Mouse (Mus musculus) kidney, embryonic 16.5 days (tissue): Measurements from ENCODE around the gene Rrbp1. TPM values are rescaled to one million over a fixed set of nuclear protein-coding genes. Genes with fewer than 3 reads are reported as not detected.
A peak's percentile ranks its signal among the peaks of the same experiment; 100 is the strongest.

Source experiments
- ATAC-seq: fragments of 200-750 bp; cut with Nextera tagmentation; 2 replicates; pipeline ENCODE4 v1.8.0; 2017; ENCODE audit warnings: moderate TSS enrichment; ENCODE audit not compliant: low FRiP score, low TSS enrichment
- H3K27ac ChIP-seq: fragments of 300-500 bp; sonication (generic); 2 replicates; pipeline ENCODE4 v1.5.1; 2014; ENCODE audit warnings: low read length
- H3K27me3 ChIP-seq: fragments of 300-500 bp; sonication (generic); 2 replicates; pipeline ENCODE4 v1.6.1; 2014; ENCODE audit warnings: low read length, control low read depth, mixed read lengths; ENCODE audit not compliant: insufficient read depth
- H3K36me3 ChIP-seq: fragments of 300-500 bp; sonication (generic); 2 replicates; pipeline ENCODE4 v1.6.1; 2014; ENCODE audit warnings: low read length, control low read depth, mixed read lengths; ENCODE audit not compliant: insufficient read depth
- H3K4me1 ChIP-seq: fragments of 300-500 bp; sonication (generic); 2 replicates; pipeline ENCODE4 v1.6.1; 2014; ENCODE audit warnings: low read length, control low read depth, mixed read lengths; ENCODE audit not compliant: insufficient read depth
- H3K4me2 ChIP-seq: fragments of 300-500 bp; sonication (generic); replicated peaks from 2 replicates; pipeline ENCODE4 v1.6.1; 2014; ENCODE audit warnings: low read depth, low read length
- H3K4me3 ChIP-seq: fragments of 300-500 bp; sonication (generic); 2 replicates; pipeline ENCODE4 v1.5.1; 2014; ENCODE audit warnings: mild to moderate bottlenecking, low read length
- H3K9ac ChIP-seq: fragments of 300-500 bp; sonication (generic); replicated peaks from 2 replicates; pipeline ENCODE4 v1.6.1; 2014; ENCODE audit warnings: low read length
- H3K9me3 ChIP-seq: fragments of 300-500 bp; sonication (generic); 2 replicates; pipeline ENCODE4 v1.6.1; 2016; ENCODE audit warnings: low read length, control low read depth
- WGBS: fragments of 180-500 bp; shearing (Covaris S2); extraction: QIAGEN DNeasy Blood & Tissue Kit; methylation state at CpG from one replicate; pipeline ENCODE4 v1.1.7; 2014; 5-methylcytosine and 5-hydroxymethylcytosine counted together
- polyA plus RNA-seq: library from polyadenylated mRNA; unstranded; fragments of >200 nt; fragmentation: Nextera tagmentation; extraction: Ambion mirVana; gene quantifications from 2 replicates; pipeline ENCODE4 v1.2.1, GENCODE M21; 2015

The Rrbp1 gene
- polyA plus RNA-seq, 1 experiment from 2014 or later = 66.7 TPM

DNA sequence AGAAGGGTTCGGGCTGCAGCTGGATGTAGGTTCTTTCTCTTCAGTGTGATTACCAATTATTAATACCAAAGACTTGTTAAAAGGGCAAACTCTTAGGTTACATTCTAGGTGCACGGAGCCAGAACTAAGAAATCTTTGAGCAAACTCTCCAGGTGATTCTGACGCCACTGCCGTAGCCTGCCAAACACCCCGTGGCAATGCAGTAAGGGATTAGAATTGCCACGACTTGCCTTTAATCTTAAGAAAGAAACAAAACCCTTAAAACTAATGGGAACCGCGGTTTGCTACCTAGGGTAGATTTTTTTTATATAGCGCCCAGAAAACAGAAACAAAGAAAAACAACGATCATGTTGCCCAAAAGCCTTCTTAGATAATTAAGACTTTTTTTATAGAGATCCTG lies 96.8 kb downstream of the Rrbp1 start:
- Histone ChIP-seq H3K27ac (peak overlapping the region; percentile 100), H3K4me1 (peaks cover 28% of the 10 kb centered on the region), H3K4me2 (peak overlapping the region; percentile 75), H3K4me3 (peak overlapping the region; percentile 90), H3K9me3 (no peaks in the 10 kb centered on the region), H3K27me3 (no peaks in the 10 kb centered on the region), H3K36me3 (no peaks in the 10 kb centered on the region), H3K9ac (peak overlapping the region; percentile 95)
- ATAC-seq = no peak
- 4% methylated on average over 10 of the region's 10 CpGs for WGBS

DNA sequence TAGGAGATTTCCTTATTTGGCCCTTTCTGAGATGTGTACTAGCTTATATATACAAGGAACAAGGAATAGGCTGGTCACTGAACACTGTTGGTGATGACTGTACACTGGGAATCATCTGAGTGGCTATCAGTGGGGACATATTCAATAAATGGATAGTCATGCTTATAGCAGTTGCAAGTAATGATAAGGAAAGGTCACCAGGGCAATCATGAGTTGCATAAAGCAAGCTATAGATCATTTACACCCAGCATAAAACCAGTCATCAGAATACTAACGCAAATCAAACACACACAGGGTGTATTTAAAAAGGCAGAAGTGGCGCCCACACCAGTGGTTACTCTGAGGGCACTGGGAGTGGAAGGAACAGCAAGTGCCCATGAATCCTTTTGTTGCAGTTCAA lies 98.9 kb downstream of the Rrbp1 start:
- Histone ChIP-seq H3K4me2 (no peak overlapping the region), H3K27me3 (no peaks in the 10 kb centered on the region), H3K4me3 (no peak overlapping the region), H3K27ac (no peak overlapping the region), H3K9me3 (no peaks in the 10 kb centered on the region), H3K9ac (no peak overlapping the region), H3K36me3 (no peaks in the 10 kb centered on the region), H3K4me1 (peaks cover 10% of the 10 kb centered on the region)
- 95% methylated on average over 2 of the region's 2 CpGs for WGBS
- no peak for ATAC-seq

DNA sequence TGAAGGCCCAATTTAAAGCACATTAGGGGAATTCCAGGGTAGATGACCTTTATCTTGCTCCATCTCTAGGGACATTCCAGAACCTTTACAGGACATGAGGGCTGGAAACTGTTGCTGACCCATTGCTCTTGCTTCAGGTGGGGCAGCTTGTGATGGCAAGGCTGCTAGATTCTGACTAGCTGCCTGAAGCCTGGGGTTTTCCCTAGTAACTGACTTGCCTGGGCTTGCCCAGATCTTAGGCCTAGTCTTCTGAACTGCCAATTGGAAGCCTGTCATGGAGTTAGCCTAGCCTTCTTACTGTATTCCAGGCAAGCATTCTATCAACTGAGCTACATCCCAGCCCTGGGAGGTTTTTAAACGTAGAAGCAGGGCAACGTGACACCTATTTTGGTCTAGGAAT lies 101.8 kb downstream of the Rrbp1 start:
- no peak overlapping the region for H3K4me3 ChIP-seq
- 0 out of 2 replicates have a peak, but pooled peaks cover 3% of the 10 kb centered on the region for H3K4me1 ChIP-seq
- no peak overlapping the region for H3K27ac ChIP-seq
- no peak overlapping the region for H3K9ac ChIP-seq
- no peaks in the 10 kb centered on the region for H3K9me3 ChIP-seq
- ATAC-seq = no peak
- no peaks in the 10 kb centered on the region for H3K27me3 ChIP-seq
- no peaks in the 10 kb centered on the region for H3K36me3 ChIP-seq
- no peak overlapping the region for H3K4me2 ChIP-seq
- WGBS = 66% methylated on average over 2 of the region's 2 CpGs

DNA sequence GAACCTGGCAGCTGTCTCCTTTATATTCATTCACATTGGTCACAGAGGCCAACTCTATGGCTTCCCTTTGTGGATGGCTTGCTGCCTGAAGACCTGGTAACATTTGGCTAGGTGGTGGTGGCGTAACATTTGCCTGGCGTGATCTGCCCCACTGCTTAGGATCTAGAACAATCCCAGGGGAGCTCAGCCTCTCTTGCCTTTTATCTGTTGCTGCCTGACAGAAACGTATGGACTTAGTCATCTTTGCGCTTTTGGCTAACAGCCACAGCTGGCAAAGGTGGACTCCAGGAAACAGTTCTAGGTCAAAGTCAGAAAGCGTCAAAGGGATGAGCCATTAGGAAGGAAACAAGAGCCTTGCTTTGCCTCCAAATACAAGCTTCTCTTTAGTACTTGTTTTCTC lies 106.2 kb downstream of the Rrbp1 start:
- Histone ChIP-seq H3K27ac (no peak overlapping the region), H3K4me3 (no peak overlapping the region), H3K27me3 (no peaks in the 10 kb centered on the region), H3K4me2 (no peak overlapping the region), H3K9me3 (no peaks in the 10 kb centered on the region), H3K9ac (no peak overlapping the region), H3K36me3 (no peaks in the 10 kb centered on the region), H3K4me1 (no peaks in the 10 kb centered on the region)
- WGBS = 78% methylated on average over 5 of the region's 5 CpGs
- ATAC-seq = no peak

DNA sequence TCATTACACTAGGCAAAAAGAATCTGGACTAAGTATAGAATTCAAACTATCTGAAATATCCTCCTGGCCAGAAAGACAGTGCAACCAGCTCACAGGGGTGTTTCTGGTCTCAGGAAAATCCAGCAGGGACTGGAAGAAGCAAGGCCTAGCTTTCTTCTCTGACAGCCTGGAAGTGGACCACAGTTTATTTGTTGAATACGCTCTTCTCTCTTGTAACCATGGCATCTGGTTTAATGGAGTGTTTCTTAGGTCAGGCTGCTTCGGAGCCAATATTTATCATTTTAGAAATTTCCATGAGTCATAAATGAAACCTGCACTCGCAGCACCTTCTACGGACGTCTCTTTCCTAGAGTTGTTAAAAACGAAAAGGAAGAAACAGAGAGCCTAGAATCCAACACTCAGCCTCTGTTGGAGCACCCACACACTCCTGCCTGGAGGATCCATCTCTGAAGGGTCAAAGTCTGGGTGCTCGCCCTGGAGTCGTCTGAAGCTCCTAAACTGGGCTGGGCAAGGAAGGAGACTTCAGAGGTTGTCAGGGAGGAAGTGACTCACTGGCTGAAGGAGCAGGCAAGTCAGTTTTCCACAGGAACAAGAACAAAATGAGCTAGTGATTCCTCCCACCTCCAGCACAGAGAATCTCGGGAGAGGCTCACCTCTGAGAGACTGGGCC lies 107.6 kb downstream of the Rrbp1 start:
- H3K36me3 ChIP-seq = no peaks in the 10 kb centered on the region
- H3K4me1 ChIP-seq = no peaks in the 10 kb centered on the region
- 56% methylated on average over 9 of the region's 9 CpGs for WGBS
- no peak overlapping the region for H3K4me2 ChIP-seq
- no peaks in the 10 kb centered on the region for H3K27me3 ChIP-seq
- no peak overlapping the region for H3K9ac ChIP-seq
- H3K4me3 ChIP-seq = no peak overlapping the region
- H3K9me3 ChIP-seq = no peaks in the 10 kb centered on the region
- ATAC-seq = no peak
- H3K27ac ChIP-seq = 0 out of 2 replicates have a peak overlapping the region, but pooled peaks have one; percentile 52

DNA sequence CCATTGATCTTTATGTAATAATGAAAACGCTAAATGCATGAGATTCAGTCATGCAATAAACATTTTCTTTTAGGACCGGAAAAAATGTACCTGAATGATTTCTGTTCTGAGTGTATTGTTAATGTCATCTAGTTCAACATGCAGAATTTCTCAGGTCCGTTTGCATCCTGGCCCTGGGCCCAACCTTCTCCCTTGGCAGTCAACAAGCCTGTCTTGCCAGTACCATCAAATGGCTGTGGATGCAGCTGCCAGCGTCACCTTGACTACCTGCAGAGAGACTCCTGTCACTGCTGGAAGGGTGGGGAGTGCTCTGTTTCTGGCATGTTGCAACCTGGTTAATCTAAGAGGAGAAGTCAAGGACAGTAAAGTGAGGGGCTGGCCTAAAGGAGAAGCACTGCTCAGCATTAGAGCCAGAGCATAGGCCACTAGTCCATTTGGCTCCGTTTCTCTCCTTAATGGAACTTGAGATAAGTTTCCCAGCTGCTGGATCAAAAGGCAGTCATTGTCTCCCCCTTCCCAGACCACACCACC lies 110.2 kb downstream of the Rrbp1 start:
- WGBS = 75% methylated on average over 5 of the region's 5 CpGs
- H3K27ac ChIP-seq = no peak overlapping the region
- no peaks in the 10 kb centered on the region for H3K27me3 ChIP-seq
- ATAC-seq = no peak
- no peak overlapping the region for H3K9ac ChIP-seq
- H3K36me3 ChIP-seq = no peaks in the 10 kb centered on the region
- H3K4me1 ChIP-seq = no peaks in the 10 kb centered on the region
- no peak overlapping the region for H3K4me2 ChIP-seq
- no peaks in the 10 kb centered on the region for H3K9me3 ChIP-seq
- no peak overlapping the region for H3K4me3 ChIP-seq

DNA sequence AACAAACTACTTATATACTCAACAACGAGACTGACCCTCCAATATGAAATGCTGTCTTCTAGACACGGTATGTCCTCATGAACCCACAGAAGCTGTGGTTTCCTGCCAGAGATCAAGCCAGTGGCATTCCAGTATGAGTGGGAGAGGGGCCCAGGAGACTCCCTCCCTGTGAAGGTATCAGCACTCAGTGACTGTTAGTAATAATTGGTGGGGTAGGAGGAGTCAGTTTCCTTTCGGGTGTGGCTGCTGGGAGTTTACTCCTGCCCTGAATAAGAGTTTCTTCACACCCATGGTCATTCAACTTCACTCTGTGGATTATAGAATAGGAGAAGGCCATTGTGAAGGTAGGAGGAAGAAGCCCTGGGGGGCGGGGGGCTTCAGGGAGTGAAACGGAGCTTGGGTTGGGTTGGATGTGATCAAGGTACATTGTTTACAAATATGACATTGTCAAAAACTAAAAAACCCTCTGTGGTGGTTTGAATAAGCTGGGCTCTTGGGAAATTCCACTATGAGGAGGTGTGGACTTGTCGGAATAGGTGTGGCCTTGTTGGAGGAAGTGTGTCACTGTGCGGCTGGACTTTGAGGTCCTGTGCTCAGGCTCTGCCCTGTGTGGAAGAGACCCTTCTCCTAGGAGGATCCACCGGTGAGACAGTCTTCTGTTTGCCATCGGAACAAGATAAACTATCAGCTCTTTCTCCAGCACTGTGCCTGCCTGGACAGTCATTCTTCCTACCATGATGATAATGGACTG lies 111.4 kb downstream of the Rrbp1 start:
- no peaks in the 10 kb centered on the region for H3K4me1 ChIP-seq
- H3K9ac ChIP-seq = no peak overlapping the region
- H3K4me2 ChIP-seq = no peak overlapping the region
- H3K36me3 ChIP-seq = no peaks in the 10 kb centered on the region
- H3K27me3 ChIP-seq = no peaks in the 10 kb centered on the region
- H3K4me3 ChIP-seq = no peak overlapping the region
- no peak overlapping the region for H3K27ac ChIP-seq
- 91% methylated on average over 9 of the region's 9 CpGs for WGBS
- ATAC-seq = no peak
- no peaks in the 10 kb centered on the region for H3K9me3 ChIP-seq

Other genes starting within 250 kb of the Rrbp1 start
- gene Bfsp1, start 148.1 kb downstream of the Rrbp1 start, polyA plus RNA-seq = 1.1 and 1.8 TPM in 2 replicates
- gene Dstn, start 95.9 kb downstream of the Rrbp1 start, polyA plus RNA-seq = 437 and 471 TPM in 2 replicates
- gene Banf2, start 21.8 kb upstream of the Rrbp1 start, polyA plus RNA-seq = not detected in 2 replicates